Mouse (Mus musculus) bone marrow, adult 2 months (tissue): ENCODE data around the gene Optn.

Experiments used
- CTCF ChIP-seq: fragments of 200-500 bp; IDR thresholded peaks from 2 replicates; pipeline ENCODE4 v1.5.1; 2011; ENCODE audit warnings: low read length, control low read depth; ENCODE audit not compliant: control insufficient read depth, insufficient read depth
- POLR2A ChIP-seq: fragments of 200-500 bp; IDR thresholded peaks from 2 replicates; pipeline ENCODE4 v1.6.1; 2011; ENCODE audit warnings: low read depth, mild to moderate bottlenecking, control low read depth, low read length, borderline replicate concordance; ENCODE audit not compliant: control insufficient read depth

GRCm38 (mm10) chr2:5044321-5044720 lies 19.5 kb downstream of the Optn start:
- TF ChIP-seq CTCF (no peak), POLR2A (no peak)
